Mouse (Mus musculus): ENCODE results near the gene Plekha4.

Gene Plekha4

DNA sequence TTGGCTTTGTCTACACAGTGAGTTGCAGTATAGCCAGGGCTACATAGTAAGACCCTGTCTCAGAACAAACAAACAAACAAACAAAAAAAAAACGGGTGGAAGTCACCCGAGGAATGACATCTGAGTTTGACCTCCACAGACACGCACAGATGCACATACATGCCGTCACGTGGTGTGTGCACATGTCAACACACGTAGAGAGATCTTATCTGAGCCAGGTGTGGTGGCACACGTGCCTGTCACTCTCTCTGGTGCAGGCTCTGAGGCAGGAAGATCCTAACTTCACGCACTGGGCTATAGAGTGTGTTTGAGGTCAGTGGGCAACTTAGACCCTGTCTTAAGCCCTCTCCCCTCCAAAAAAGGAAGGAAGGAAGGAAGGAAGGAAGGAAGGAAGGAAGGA is 47.8 kb downstream of the Plekha4 start:
- no peak for DNase-seq

DNA sequence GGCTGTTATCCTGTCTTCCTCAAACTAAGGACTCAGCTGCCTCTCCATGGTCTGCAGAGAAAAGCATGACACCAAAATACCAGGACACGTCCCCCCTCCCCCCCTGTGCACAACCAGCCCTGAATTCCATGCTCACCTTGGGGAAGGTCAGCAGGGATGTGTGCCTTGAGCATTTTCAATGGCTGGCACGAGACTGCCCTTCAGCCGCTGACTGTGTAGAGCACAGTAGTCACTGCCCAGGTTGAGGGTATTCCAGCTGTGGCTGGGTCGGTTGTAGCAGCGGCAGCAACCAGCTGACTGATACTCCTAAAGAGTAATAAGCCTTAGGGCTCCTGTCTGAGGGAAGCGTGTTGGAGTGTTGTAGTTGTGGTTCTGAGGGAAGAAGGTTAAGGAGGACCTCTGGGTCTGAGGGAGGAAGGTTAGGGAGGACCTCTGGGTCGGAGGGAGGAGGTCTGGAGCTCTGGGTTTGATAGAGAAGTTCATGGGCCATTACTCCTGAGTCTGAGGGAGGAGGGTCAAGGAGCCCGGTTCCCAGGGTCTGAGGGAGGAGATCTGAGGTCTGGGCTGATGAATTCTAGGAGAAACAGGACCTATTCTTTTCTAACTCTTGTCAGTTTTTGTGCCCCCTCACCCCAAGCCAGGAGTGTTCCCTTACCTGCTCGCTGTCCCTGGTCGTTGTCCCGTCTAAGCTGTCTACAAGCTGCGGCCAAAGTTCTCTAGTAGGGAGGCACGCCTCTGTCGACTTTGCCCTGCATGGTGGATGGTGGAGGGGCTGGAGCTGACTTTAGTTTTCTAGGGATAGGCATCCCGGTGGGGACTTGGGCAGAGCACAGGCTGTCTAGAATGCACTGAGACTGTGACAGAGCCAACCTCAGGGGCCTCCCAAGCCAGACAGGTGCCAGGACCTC is 48.6 kb downstream of the Plekha4 start:
- DNase-seq, result no peak

DNA sequence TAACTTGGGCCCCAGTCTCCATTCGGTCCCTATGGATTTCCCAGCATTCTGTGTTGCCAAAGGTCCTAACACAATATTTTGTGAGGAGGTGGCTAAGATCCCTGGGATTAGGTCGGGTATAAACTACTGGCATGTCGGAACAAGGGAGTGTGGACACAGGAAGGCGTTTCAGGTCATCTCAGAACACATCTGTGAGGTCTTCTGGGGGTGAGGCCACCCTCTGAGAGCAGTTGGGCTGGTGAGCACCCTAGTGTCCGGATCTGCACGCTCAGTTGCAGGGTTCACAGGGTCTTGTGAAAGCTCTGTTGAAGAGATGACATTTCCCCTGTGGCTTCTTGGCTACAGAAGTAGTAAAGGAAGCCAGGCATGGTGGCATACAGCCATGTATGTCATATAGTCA is 59.8 kb downstream of the Plekha4 start:
- no peak for DNase-seq

DNA sequence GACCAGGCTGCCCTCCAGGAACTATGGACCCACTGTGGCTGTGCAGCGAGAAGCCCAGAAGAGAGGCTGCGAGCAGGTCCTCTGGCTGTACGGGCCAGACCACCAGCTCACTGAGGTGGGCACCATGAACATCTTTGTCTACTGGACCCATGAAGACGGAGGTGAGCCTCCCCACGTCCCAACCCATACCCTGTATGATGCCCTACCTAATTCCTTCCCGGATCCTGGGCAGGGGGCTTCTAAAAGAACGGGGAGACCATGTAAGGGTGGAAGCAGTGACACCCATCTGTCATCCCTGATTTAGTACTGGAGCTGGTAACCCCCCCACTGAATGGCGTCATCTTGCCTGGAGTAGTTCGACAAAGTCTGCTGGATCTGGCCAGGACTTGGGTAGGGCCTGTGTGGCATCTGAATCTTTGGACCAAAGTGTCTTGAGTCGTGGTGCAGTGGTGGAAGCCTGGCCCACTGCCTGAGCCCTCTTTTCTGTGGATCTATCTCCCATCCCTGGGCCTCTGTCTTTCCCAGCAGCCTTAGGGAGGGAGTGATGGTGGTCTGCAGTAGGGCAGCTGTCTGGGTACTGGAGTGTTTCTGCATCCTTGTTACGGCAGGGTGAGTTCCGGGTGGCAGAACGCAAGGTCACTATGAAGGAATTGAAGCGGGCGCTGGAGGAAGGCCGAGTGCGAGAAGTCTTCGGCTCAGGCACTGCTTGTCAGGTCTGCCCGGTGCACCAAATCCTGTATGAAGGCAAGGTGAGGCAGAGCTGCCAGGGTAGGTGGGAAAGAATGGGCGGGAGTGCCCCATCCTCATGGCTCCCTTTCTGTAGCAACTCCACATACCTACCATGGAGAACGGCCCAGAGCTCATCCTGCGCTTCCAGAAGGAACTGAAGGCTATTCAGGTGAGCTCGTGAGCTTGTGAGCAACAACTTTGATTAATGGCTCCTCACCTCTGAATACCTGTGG is 61.8 kb downstream of the Plekha4 start:
- DNase-seq, result peak; percentile 58

- DNase-seq, result peak; percentile 98
Observed at GRCm38 (mm10) chr7:45589173-45589572, 63.0 kb downstream of the Plekha4 start.

GRCm38 (mm10) chr7:45589898-45590297 is 63.8 kb downstream of the Plekha4 start:
- DNase-seq, result peak; percentile 54

GRCm38 (mm10) chr7:45590874-45591273 is 64.7 kb downstream of the Plekha4 start:
- peak; percentile 46 for DNase-seq

DNA sequence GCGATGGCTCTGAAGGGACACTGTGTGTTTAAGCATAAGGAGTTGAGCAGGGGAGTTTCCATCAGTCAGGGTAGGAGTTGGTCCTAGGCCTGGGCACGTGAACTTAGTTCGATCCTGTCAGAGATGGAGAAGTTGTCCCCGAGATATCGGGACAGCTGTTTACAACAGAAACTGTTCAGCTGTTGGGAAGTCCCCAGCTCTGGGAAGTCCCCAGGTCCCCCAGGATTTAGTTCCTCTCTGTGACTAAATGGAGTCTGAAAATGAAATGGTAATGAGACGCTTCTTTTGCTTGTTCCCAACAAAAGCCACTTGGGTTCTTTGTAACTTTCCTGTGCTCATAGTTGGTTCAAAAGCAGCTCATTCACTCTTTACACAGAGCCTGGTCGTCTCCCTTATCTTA is 65.8 kb downstream of the Plekha4 start:
- no peak for DNase-seq

DNA sequence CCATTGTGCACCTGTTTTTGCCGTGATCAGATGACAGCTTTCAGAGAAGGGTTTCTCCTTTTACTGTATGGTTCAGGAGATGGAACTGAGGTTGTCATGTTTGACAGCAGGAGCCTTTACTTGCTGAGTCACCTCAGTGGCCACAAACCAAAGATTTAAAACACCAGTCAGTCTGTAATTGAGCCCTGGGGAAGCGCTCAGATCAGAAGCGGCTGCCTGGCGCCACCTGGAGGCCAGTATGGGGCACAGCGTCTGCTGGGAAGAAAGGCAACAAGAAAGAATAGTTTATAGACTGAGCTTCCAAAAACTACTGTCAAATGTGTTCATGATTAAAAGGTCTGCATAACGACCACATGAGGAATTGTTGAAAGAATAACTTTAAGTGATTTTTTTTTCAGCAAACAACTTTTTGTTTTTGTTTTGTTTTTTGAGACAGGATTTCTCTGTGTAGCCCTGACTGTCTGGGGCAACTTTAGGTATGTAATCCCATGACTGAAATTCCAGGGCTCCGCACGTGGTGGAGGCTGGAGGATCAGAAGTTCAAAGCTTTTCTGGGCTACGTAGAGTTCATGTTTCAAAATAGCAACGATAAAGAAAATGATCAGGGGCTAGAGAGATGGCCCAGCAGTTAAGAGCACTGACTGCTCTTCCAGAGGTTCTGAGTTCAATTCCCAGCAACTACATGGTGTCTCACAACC is 67.1 kb downstream of the Plekha4 start:
- peak; percentile 81 for DNase-seq

GRCm38 (mm10) chr7:45595176-45595575 is 69.0 kb downstream of the Plekha4 start:
- DNase-seq, result no peak

GRCm38 (mm10) chr7:45596107-45596506 is 70.0 kb downstream of the Plekha4 start:
- DNase-seq, result no peak

- DNase-seq, result no peak
Observed at GRCm38 (mm10) chr7:45597013-45597412, 70.9 kb downstream of the Plekha4 start.

DNA sequence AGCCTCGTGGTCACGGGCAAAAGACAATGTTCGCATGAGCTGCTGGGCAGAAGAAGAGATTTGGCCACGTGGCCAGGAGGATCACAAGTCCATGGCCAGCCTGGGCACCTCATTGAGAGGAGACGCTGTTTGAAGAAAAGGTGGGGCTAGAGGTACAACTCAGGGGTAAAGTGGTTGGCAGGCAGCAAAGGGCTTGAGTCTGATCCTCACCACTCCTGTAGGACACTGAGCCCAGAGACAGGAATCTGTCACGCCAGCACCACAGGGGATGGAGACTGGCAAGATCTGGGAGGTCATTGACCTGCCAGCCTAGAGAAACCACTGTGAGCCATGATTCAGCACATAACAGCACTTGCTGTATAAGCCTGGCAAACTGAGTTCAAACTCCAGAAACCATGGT is 71.4 kb downstream of the Plekha4 start:
- DNase-seq, result no peak

DNA sequence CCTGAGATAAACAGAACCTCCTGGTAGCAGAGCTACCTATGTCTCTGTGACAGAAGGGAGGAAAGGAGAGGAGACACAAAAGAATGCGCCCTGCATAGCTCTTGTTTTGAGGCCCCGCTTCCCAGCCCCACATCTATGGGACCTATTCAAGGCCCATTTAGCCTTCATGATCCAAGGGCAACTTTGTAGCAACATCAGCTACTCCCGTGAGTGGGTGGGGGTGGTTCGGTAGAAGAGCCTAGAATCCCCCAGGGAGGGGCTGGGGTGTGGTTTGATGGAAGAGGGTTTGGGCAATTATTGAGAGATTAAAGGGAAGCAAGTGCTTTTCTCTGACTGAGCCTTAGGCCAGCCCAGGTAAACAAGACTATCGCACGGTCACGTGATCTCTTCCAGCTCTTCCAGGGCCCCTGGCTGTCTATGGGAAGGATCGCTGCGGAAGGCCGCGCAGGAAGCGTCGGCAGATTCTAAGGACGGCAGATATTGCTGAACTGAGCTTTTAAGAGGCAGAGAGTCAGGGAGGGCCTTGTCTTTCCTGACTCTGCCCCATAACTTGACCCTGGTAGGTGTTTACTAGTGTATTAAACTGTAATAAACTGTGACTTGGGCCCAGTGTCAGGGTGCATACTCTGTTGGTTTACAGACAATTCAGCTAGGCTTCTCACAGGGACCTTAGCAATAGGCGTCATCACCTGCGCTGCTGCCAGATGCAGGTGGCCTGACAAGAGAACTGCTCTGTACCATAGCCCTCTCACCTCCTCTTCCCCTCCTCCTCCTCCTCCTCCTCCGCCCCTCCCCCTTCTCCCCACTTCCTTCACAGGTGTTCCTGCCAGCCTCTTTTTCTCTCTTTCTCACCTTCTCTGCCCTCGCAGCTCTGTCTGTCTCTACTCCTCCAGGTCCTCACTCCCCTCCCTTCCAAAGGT is 73.1 kb downstream of the Plekha4 start:
- DNase-seq, result no peak
